Mouse (Mus musculus) retina, adult 2 months (tissue): ENCODE results near the gene Kcnh2.
A peak's percentile ranks its signal among the peaks of the same experiment; 100 is the strongest.
"Not testable (repeated sequence)": the region's sequence is repeated elsewhere in the genome, so short reads cannot be mapped to it uniquely, and the experiment has no call there.

ENCODE experiments used
- DNase-seq: peaks from one replicate; pipeline ENCODE4 v3.0.0-alpha.2; 2012; ENCODE audit warnings: low read depth, low spot score

The Kcnh2 gene

GRCm38 (mm10) chr5:24351278-24351677 is at the start of gene Kcnh2:
TSS of gene Kcnh2 (minus strand) at chr5:24351604.
- DNase-seq: no peak

GRCm38 (mm10) chr5:24400362-24400761 is 49.0 kb upstream of the Kcnh2 start:
- no peak for DNase-seq

DNA sequence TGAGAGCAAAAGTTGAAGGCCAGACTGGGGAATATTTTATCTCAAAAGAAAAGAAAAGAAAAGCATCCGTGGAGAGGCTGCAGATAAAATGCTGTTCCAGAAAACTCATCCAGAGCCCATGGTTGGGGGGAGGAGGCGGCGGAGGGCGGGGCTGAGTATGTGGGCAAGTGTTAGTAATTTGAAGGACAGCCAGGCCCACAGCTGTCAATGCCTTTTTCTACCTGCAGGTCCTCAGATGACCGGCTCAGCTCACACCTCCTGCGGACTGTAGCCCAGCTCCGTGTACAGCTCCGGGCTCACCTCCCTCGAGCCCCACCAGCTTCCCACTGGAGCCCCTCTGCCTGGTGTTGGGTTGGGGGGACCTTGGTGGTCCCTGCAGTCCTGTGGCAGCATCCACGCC is 48.3 kb upstream of the Kcnh2 start:
- no peak for DNase-seq

DNA sequence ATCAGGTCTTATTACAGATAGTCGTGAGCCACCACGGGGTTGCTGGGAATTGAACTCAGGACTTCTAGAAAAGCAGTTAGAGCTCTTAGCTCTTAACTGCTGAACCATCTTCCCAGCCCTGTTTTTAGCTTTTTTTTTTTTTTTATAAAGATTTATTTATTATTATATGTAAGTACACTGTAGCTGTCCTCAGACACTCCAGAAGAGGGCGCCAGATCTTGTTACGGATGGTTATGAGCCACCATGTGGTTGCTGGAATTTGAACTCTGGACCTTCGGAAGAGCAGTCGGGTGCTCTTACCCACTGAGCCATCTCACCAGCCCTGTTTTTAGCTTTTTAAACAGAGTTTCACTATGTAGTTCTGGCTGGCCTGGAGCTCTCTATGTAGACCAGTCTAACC is 44.9 kb upstream of the Kcnh2 start:
- DNase-seq: not testable (repeated sequence)

GRCm38 (mm10) chr5:24394165-24394894 is 42.9 kb upstream of the Kcnh2 start:
- peak; percentile 97 for DNase-seq

- DNase-seq: peak; percentile 73
Observed at GRCm38 (mm10) chr5:24393392-24393997, 42.1 kb upstream of the Kcnh2 start, which contains the start of gene Abcb8. TSS of gene Abcb8 (plus strand) at chr5:24393663.

DNA sequence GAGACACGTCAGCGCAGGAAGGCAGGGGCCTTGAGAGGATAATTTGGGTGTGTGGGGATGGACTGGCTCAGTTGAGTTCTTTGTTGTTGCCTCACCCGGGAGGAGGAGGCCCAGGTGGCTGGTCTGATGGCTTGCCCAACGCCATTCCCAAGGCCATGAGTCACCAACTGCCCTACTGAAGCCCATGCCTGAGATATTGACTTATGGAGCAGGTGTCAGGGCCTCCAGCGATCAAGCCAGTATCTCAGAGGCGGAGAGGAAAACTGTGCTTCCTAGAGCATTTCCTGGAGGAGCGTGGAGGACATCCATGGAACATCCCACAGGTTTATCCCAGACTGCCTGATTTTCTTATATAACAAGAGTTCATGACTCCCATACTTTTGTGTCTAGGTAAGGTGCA is 41.3 kb upstream of the Kcnh2 start:
- no peak for DNase-seq

- DNase-seq: no peak
Observed at GRCm38 (mm10) chr5:24391864-24392263, 40.5 kb upstream of the Kcnh2 start, which contains the start of gene Atg9b. TSS of gene Atg9b (minus strand) at chr5:24392143.

GRCm38 (mm10) chr5:24389658-24390020 is 38.2 kb upstream of the Kcnh2 start:
- DNase-seq: no peak

DNA sequence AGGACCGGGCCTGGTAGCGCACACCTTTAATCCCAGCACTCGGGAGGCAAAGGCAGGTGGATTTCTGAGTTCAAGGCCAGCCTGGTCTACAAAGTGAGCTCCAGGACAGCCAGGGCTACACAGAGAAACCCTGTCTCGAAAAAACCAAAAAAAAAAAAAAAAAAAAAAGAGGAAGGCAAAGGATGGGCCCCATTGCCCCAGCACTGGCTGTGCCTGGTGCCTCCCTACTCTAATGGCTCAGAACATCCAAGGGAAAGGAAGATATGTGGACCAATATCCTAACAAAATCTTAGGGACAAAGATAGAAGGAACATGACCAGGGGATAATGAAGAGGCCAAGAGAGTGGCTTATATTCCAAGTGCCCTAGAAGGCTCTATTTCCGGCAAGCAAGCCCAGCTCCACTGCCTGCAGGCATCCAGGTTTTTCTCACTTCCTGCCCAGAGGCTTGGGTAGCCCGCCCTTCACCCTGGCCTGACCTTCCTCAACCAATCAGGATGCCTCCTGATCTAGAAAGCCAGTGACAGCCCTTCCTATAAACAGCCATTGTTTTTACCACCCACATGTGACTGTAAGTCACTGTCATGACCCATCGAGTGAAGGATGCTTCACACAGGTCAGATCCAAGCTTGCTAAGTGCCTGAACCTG is 37.7 kb upstream of the Kcnh2 start:
- no peak for DNase-seq

DNA sequence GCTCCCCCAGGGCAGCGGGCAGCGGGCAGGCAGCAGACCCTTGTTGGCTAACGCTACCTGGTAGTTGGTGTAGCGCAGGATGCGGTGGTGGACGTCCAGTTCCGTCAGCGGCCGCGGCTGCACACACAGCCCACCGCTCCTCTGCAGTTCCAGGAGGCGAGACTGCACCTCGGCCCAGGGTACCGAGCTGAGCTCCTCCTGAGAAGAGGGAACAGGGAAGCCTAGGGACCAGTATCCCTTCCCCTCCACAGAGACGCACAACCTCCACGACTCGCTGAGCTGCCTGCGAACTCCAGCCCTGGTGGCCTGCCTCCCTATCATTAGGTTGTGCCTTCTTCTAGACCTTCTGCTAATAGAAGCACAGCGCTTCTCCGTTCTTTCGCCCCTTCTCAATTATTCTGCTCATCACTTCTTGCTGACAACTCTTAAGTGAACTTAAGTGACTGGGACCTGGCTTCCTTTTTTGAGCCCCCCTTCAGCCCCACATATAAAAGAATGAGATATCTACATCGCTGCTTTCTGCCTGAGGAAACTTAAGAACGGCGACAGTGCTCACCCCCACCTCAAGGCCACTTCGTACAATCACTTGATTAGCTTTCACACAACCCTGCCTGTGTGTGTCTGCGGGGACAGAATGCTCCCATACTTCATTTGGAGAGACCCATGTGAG is 37.0 kb upstream of the Kcnh2 start:
- no peak for DNase-seq

- no peak for DNase-seq
Observed at GRCm38 (mm10) chr5:24387264-24388241, 36.1 kb upstream of the Kcnh2 start.

DNA sequence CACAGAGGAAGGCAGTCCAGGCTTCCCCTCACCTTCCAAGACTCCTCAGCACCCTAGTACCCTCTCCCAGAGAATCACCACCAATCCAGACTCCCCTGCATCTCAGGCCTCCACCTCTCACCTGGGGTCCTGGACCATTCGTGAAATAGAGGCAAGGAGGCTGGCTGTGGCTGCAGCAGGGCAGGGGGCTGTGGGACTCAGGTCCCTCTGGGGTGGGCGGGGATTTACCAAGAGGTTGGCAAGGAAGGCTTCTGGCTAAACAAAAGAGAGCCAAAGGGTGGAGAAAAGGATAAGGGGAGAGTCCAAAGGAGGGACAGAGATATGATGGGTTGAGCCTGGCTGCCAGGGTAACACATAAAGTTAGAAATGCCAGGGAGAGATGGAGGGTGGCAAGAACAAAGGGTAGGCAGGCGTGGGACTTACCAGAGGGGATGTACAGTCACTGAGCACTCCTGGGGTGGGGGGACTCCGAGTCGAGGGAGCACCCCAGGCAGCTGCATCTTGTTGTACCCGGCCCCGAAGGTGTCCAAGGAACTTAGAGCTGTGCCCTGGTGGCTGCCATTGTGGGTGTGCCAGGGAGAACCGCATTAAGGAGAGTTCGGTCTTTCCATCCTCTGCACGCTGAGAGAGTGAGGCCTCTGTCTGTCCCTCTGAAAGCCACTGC is 34.6 kb upstream of the Kcnh2 start:
- DNase-seq: no peak

DNA sequence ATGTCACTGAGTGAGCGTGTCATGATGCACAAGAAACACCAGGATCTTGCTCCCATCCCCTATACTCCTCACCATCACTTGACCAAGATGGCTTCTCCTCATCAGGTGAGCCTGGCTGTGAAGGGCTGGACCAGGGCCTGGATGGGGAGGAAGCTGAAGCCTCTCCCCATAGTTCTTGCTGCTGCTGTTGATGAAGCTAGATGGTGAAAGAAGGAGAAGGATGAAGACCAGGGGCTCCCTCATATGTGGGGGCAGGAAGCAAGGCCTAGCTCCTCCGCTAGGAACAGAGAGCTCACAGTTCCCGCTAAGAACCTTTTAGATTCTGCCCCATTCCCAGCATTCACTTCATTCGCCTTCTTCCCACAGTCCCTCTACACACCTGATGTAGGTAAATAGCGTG is 34.0 kb upstream of the Kcnh2 start:
- no peak for DNase-seq

GRCm38 (mm10) chr5:24384407-24384806 is 33.0 kb upstream of the Kcnh2 start:
- DNase-seq: no peak

DNA sequence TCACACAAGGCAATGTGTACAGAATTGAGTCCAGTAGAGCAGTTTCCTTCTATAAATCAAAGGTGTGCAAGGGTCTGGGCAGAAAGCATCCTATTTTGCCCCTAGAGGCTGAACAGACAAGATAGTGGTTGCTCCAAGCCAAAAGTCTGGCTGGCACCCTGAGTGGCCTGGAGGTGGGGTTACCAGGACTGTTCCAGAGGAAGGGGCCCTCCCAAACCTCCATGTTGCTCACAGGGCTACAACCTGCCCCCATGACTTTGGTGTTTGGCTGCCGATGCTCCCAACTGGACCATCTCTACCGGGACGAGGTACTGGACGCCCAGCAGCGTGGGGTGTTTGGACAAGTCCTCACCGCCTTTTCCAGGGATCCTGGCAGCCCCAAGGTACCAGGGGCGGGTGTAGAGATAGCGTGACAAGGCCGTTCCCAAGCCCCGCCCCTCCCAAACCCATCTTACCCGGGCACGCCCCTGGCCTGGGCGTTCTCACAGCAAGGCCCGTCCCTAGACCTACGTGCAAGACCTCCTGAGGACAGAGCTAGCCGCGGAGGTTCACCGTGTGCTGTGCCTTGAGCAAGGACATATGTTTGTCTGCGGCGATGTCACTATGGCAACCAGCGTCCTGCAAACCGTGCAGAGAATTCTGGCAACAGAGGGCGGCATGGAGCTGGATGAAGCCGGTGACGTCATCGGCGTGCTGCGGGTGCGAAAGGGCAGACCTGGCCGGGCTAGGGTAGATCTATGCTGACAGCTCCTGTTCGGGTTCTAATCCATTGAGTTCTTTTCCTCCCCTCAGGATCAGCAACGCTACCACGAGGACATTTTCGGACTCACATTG is 31.8 kb upstream of the Kcnh2 start:
- peak; percentile 86 for DNase-seq

GRCm38 (mm10) chr5:24381988-24382387 is 30.6 kb upstream of the Kcnh2 start:
- no peak for DNase-seq

DNA sequence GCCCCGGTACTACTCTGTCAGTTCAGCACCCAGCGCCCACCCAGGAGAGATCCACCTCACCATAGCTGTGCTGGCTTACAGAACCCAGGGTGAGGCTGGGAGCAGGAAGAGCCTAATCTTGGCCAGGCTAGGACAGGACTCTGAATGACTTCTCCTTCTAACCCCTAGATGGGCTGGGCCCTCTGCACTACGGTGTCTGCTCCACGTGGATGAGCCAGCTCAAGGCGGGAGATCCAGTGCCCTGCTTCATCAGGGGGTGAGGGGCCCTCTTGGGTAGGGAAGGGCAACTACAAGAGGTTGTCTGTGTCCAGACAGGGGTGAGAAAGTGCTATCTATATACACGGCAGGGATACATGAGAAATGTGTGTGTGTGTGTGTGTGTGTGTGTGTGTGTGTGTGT is 30.1 kb upstream of the Kcnh2 start:
- DNase-seq: no peak

GRCm38 (mm10) chr5:24380499-24380898 is 29.1 kb upstream of the Kcnh2 start:
- DNase-seq: no peak

DNA sequence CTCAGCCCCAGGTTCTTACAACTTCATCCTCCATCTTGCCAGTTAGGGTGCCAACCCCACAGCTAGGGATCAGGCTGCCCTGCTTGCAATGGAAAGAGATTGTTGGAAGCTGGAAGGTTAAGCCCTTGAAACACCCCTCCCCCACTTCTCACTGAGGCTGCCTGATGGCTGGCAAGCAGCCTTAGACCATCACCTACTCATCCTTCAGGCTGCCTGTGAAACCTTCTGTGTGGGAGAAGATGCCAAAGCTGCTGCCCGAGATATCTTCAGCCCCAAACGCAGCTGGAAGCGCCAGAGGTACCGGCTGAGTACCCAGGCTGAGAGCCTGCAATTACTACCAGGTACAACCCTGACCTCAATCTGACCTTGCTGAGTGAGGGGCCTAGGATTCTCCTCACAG is 28.1 kb upstream of the Kcnh2 start:
- no peak for DNase-seq
